Mouse (Mus musculus): ENCODE measurements around the gene Tnip1.
A peak's percentile ranks its signal among the peaks of the same experiment; 100 is the strongest.

The Tnip1 gene

DNA sequence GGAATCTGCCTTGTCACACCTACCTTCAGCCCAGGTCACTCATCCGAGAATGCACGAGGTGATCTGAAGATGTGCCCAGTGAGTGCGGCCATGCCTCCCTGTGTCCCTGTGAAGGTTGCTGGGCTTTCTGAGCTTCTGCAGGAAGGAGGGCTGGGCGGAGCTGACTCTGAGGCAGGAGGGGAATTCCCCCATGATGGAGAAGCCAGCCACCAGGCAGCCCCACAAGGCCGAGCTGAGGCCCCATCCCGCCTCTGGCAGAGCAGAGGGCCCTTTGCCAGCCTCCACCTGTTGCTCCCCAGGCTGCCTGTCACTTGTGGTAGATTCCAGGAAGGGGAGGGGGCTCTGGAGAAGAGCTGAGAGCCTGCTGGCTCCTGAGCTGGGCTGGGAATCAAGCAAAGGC lies at the start of gene Tnip1:
Gene Tnip1, minus strand, starts transcription at position 108 of the 400 bp plus-strand sequence.
- no peak for ATAC-seq (ENCODE audit: insufficient number of reproducible peaks, low FRiP score, low TSS enrichment)

DNA sequence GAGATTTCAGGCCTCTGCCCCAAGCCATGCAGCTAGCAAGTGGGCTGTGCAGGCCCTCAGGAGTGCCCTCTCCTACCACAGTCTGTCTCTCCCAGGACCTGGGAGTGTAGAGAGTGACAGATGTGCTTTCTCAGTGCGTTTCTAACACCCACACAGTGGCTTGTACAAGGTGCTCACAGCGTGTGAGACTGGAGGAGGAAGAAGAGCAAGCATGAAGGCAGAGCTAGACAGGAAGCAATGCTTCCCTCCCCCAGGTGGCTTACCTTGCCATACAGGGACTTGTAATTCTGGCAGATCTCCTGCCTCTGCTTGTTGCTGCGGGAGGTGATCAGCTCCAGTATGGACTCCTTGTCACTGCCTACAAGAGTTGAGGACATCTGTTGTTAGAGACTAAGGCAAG lies 48.7 kb upstream of the Tnip1 start:
- no peak for ATAC-seq (ENCODE audit: insufficient number of reproducible peaks, low FRiP score, low TSS enrichment)

DNA sequence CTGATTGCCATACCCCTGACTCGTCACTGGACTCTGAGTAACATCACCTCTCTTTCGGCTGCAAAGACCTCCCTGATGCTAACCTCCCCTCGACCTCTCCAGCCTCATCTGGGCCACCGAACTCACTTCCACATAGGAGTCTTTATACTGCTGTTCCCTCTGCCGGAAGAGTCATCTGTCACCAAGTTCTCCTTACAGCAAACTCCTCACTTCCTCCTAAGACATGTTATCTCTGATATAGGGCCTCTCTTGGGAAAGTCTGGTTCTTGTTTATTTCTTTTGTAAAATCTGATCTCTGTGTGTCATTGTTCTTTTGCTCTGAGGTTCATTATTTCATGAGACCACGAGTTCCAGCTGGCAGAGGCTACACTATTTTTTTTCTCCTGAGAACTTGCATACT lies 45.5 kb upstream of the Tnip1 start:
- ATAC-seq (ENCODE audit: insufficient number of reproducible peaks, low FRiP score, low TSS enrichment) = no peak

GRCm38 (mm10) chr11:55005684-55006083 lies 43.0 kb upstream of the Tnip1 start:
- ATAC-seq (ENCODE audit: insufficient number of reproducible peaks, low FRiP score, low TSS enrichment) = no peak

DNA sequence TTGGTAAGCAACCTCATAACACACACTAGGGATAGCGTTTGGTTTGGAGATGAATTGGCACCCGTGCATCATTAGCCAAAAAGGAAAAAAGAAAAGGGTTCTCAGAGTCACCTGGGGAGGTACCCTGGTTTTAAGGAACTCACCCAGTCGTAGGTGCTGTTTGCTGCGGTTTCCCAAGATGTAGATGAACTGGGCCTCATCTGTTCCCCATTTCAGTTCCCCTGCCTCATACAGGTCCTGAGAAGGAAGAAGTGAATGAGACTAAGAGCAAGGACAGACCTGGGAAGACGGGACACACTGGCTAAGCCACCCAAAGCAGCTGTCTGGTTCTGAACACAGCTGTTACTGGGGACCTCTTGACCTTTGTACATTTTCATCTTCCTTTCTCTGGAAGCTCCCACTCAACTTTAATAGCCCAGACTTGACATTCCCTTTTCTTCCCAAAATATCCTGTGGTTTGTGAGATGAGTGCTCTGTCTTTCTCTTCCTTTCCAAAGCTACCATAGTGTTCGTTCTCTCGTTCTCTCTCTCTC lies 42.3 kb upstream of the Tnip1 start:
- no peak for ATAC-seq (ENCODE audit: insufficient number of reproducible peaks, low FRiP score, low TSS enrichment)

DNA sequence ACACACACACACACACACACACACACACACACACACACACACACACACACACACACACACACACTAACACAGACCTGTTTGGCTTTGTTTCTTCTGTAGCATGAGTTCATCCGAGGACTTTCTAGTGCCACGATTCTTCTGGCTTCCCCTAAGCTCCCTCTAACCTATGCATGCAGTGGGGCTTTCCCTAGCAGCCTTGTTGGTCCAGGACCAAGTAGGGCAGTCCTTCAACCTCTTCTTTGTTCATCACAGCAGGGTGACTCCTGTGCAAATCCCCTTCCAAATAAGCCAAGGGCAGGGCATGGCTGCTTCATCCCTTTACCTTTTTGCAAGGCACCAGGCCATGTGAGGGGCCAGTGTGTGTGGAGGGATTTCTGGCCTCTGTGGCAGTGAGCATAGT lies 36.0 kb upstream of the Tnip1 start:
- ATAC-seq (ENCODE audit: insufficient number of reproducible peaks, low FRiP score, low TSS enrichment) = no peak

DNA sequence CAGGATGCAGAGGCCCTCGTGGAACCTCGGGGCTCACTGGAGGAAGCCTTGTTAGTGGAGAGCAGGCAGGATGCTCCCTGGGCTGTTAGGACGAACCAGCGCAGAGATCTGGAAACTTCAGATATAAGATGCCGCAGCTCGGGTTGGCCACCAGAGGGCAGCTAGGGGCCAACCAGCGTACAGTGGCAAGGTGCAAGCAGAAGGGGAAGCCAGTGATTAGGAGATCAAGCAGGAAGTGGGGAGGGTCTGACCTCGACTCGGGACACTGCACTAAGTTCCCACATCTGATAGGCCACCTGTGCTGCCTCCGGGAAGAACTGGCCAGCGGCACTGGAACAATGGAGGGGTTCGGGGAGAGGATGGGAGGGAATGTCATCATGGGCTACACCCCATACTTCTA lies 35.6 kb upstream of the Tnip1 start:
- peak; percentile 51; the same call in 1 of the 2 replicates for ATAC-seq (ENCODE audit: insufficient number of reproducible peaks, low FRiP score, low TSS enrichment)

DNA sequence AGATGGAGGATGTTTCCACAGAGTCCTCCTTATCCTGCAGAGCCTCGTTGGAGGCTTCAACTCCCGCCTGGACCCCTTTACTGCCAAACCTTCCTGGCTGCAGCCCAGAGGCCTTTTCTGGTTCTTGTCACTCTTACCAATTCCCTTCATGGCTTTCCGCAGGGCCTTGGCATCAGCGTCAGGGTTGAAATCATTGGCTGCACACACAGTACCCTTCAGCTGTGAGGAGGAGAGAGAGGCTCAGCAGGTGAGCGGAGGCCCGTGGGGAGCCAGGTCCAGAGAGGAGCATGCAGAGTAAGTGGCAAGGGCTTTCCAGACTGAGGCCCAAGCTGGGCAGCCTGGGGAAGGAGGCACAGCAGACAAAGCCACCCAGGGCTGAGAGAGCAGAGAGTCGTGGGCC lies 33.5 kb upstream of the Tnip1 start:
- ATAC-seq (ENCODE audit: insufficient number of reproducible peaks, low FRiP score, low TSS enrichment) = 0 out of 2 replicates have a peak, but pooled peaks have one; percentile 55

- no peak for ATAC-seq (ENCODE audit: insufficient number of reproducible peaks, low FRiP score, low TSS enrichment)
Observed at GRCm38 (mm10) chr11:54989920-54990319, 27.2 kb upstream of the Tnip1 start.

DNA sequence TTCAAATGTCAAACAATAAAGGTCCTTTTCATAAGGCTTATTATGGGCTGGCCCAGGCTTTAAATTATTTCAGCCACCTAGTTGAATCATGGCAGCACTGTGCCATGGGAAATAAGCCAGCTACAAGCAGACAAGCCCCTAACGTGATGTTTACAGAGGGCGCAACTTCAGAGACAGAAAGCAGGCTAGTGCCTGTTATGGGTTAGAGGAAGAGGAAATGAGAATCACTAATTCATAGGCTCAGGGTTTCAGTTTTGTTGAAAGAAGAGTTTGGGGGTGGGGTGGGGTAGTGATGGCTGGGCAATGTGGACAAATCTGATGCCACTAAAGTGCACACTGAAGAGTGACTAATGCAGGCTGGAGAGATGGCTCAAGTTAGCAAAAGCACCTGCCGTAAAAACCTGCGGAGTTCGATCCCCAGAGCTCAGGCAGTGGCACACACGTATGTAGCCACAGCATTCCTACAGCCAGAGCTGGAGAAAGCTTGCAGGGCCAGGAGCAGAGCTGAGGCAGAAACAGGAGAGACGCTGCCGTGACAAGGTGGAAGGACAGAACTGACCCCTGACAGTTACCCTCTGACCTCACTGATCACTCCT lies 26.1 kb upstream of the Tnip1 start:
- ATAC-seq (ENCODE audit: insufficient number of reproducible peaks, low FRiP score, low TSS enrichment) = no peak

- ATAC-seq (ENCODE audit: insufficient number of reproducible peaks, low FRiP score, low TSS enrichment) = no peak
Observed at GRCm38 (mm10) chr11:54987974-54988373, 25.3 kb upstream of the Tnip1 start.

GRCm38 (mm10) chr11:54985086-54985485 lies 22.4 kb upstream of the Tnip1 start:
- no peak for ATAC-seq (ENCODE audit: insufficient number of reproducible peaks, low FRiP score, low TSS enrichment)

GRCm38 (mm10) chr11:54984581-54984980 lies 21.9 kb upstream of the Tnip1 start:
- ATAC-seq (ENCODE audit: insufficient number of reproducible peaks, low FRiP score, low TSS enrichment) = no peak

DNA sequence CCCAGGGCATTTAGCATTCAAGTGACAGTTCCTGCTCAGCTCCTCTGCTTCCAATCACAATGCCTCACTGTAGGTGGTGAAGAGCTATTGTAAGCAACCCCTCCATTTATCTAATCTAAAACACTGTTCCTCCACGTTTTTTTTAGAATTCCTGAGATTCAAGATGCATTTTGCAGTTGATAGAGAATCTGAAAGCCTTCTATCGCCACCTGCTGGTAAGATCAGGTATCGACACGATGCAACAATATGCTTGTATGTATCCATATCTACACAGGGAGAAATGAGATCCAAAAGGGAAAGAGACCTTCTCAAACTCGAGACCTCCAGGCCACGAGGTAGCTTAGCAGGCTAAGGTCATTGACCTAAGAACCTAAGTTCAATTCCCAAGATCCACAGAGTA lies 21.4 kb upstream of the Tnip1 start:
- ATAC-seq (ENCODE audit: insufficient number of reproducible peaks, low FRiP score, low TSS enrichment) = no peak

GRCm38 (mm10) chr11:54982520-54982919 lies 19.8 kb upstream of the Tnip1 start:
- no peak for ATAC-seq (ENCODE audit: insufficient number of reproducible peaks, low FRiP score, low TSS enrichment)

DNA sequence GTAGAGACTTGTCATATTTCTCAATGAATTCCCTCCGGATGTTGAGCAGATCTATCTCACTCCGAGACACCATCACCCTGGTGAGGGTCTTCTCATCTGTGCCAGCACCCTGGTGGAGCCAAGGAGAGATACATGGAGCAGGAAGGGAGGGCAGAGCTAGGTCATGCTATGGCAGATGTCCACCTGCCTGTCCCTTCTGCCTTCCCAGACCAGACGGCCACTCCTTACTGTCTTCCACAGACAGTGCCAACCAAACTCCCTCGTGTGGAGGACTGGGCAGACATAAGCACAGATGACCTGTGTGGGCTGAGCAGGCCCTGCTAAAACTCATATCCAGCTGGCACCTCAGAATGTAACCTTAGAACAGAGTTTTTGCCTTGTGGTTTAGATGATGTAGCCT lies 18.9 kb upstream of the Tnip1 start:
- no peak for ATAC-seq (ENCODE audit: insufficient number of reproducible peaks, low FRiP score, low TSS enrichment)

DNA sequence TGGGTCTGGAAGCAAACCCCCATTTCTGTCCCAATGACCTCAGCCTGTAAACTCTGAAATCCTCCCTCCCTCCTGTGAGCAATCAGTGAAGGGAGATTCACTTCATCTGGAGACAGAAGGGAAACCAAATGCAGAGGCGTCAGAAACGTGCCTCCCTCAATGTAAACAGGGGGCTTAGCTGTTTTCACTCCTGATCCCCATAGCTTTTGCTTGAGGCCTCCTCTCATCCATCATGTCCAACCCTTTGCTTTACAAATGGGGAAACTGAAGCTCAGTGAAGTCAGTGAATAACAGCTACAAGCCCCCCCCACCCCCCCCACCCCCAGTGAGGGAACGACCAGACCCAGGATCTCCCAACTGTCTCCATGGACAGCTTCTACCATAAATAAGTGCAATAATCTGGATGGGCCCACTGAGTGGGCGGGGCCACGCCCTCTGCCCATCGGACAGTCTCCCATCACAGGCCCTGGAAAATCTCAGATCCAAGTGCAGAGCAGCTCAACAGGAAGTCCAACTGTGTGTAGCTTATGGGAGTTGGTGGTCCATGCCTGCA lies 14.7 kb upstream of the Tnip1 start:
- no peak for ATAC-seq (ENCODE audit: insufficient number of reproducible peaks, low FRiP score, low TSS enrichment)

- ATAC-seq (ENCODE audit: insufficient number of reproducible peaks, low FRiP score, low TSS enrichment) = no peak
Observed at GRCm38 (mm10) chr11:54976351-54976750, 13.6 kb upstream of the Tnip1 start.

GRCm38 (mm10) chr11:54975756-54976155 lies 13.0 kb upstream of the Tnip1 start:
- ATAC-seq (ENCODE audit: insufficient number of reproducible peaks, low FRiP score, low TSS enrichment) = no peak

- no peak for ATAC-seq (ENCODE audit: insufficient number of reproducible peaks, low FRiP score, low TSS enrichment)
Observed at GRCm38 (mm10) chr11:54975340-54975739, 12.6 kb upstream of the Tnip1 start.

DNA sequence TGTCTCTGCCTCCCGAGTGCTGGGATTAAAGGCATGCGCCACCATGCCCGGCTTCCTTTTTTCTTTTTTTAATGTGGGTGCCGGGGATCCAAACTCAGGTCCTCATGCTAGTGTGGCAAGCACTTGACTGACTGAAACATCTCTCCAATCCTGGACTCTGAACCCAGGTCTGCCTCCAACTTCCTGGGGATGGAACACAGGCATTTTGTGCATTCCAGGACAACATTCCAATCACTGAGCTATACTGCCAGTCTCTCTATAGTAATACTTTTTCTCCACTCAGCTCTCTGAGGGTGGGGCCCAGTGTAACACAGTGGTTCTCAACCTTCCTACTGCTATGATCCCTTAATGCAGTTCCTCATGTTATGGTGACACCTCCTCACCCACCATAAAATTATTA lies 11.9 kb upstream of the Tnip1 start:
- no peak for ATAC-seq (ENCODE audit: insufficient number of reproducible peaks, low FRiP score, low TSS enrichment)

GRCm38 (mm10) chr11:54973481-54974212 lies 10.9 kb upstream of the Tnip1 start:
- ATAC-seq (ENCODE audit: insufficient number of reproducible peaks, low FRiP score, low TSS enrichment) = no peak

All from cerebellum, adult (tissue).